20 mouse cellular contexts compared by ENCODE assay signal in the genomic region with DNA sequence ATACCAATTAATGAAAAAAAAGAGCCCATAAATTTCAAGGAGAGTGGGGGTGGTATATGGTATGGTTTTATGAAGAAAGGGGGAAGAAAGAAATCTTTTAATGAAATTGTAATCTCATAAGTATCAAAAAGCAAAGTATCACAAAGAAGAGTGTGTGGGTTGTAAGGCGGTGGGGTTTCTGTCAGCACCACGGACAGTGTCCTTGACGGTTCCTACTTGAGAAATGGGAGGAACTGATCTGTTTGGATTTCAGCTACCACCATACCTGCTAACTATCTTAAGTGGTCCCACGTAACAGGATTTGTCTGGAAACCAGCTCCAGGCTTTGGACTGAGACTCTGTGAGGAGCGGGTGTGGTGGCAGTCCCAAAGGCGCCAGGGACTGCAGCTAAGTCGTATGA. TPM values are rescaled to one million over a fixed set of nuclear protein-coding genes. Genes with fewer than 3 reads are reported as not detected.
DNase-seq lines count a peak whose midpoint lies in the region; TF ChIP-seq lines count a peak whose summit lies in the region.
"Had no signal": no experiment of that assay in that cellular context is flagged by ENCODE, and none has a peak within 500 bp of the region (broad histone marks: within the 10 kb centered on the region; RNA-seq: fewer than 3 reads in every experiment).

No protein-coding gene starts in this region.

- no peaks in the 10 kb centered on the region for H3K9me3 ChIP-seq in MEL (replicated peaks; ENCODE audit: insufficient read depth, low read length)
- H3K9me3 ChIP-seq in limb, embryonic 10.5 days (replicated peaks) = no peaks in the 10 kb centered on the region
- H3K9me3 ChIP-seq: limb, embryonic 12.5 days; megakaryocyte, embryonic 14.5 days had no signal

- H3K4me1 ChIP-seq in MEL (ENCODE audit: control insufficient read depth in 1 of 2, insufficient read depth in 2 of 2, low read length in 2 of 2) = no peaks in the 10 kb centered on the region
- H3K4me1 ChIP-seq in limb, embryonic 10.5 days = no peaks in the 10 kb centered on the region
- H3K4me1 ChIP-seq: limb, embryonic 12.5 days; megakaryocyte, embryonic 14.5 days had no signal

- H3K4me3 ChIP-seq in MEL (ENCODE audit: control insufficient read depth in 1 of 2, insufficient read depth in 1 of 2, low read depth in 2 of 2, low read length in 2 of 2) = no peak overlapping the region
- H3K4me3 ChIP-seq in limb, embryonic 10.5 days = no peak overlapping the region
- H3K4me3 ChIP-seq: limb, embryonic 12.5 days; megakaryocyte, embryonic 14.5 days had no signal

- H3K27ac ChIP-seq in MEL (ENCODE audit: control insufficient read depth, low read depth, low read length) = no peak overlapping the region
- no peak overlapping the region for H3K27ac ChIP-seq in limb, embryonic 10.5 days
- H3K27ac ChIP-seq: limb, embryonic 12.5 days had no signal

- no peaks in the 10 kb centered on the region for H3K36me3 ChIP-seq in MEL (ENCODE audit: control insufficient read depth in 1 of 2, insufficient read depth in 2 of 2, low read length in 2 of 2)
- no peaks in the 10 kb centered on the region for H3K36me3 ChIP-seq in limb, embryonic 10.5 days
- H3K36me3 ChIP-seq: limb, embryonic 12.5 days had no signal

- no peak overlapping the region for H3K9ac ChIP-seq in MEL (ENCODE audit: control insufficient read depth, low read depth, low read length, poor library complexity, severe bottlenecking)
- H3K9ac ChIP-seq: limb, embryonic 12.5 days had no signal

- no peak for TF ChIP-seq POLR2A in MEL (IDR thresholded peaks at IDR 0.05; ENCODE audit: control insufficient read depth in 1 of 2, insufficient read depth in 1 of 2, low read depth in 1 of 2, low read length in 2 of 2, poor library complexity in 1 of 2)

- no peak for TF ChIP-seq CTCF in MEL (IDR thresholded peaks at IDR 0.05 in 2 of 3, conservative IDR thresholded peaks at IDR 0.05 in 1 of 3; ENCODE audit: control insufficient read depth in 1 of 3, insufficient read depth in 1 of 3, low read depth in 2 of 3, low read length in 3 of 3, poor library complexity in 1 of 3, severe bottlenecking in 1 of 3)

- no peaks in the 10 kb centered on the region for H3K79me2 ChIP-seq in MEL (ENCODE audit: control insufficient read depth, insufficient read depth, low read length, poor library complexity)

- no peak for TF ChIP-seq EP300 in MEL (IDR thresholded peaks at IDR 0.05; ENCODE audit: low read depth in 1 of 2, low read length in 2 of 2)

- TF ChIP-seq RAD21 in MEL (IDR thresholded peaks at IDR 0.05; ENCODE audit: low read depth, low read length) = no peak

- 48% methylated on average over 7 of the region's 7 CpGs for WGBS in limb, embryonic 10.5 days

- peak; percentile 66 to 69 for DNase-seq in kidney, postnatal 4 days
- DNase-seq in kidney, adult 18-20 months = no peak
- peak; percentile 27 for DNase-seq in MEL (ENCODE audit: low read depth, low spot score)
- DNase-seq in c-Kit-positive CD71-negative TER-119-negative erythroid progenitor cells, embryonic 14.5 days (ENCODE audit: low read depth) = peak; percentile 1
- DNase-seq in limb, embryonic 10.5 days (ENCODE audit: low spot score) = peak; percentile 55
- no peak for DNase-seq in left cerebral cortex, postnatal 36 days (ENCODE audit: low spot score in 2 of 2)
- no peak for DNase-seq in layer of hippocampus, adult 18-20 months (ENCODE audit: low spot score in 2 of 2)
- DNase-seq: cerebellum, adult 11-12 months; heart, adult 18-20 months; kidney, postnatal 14 days; layer of hippocampus, postnatal 36 days; lung, adult 2 months; thymus, postnatal 14 days had no signal

- intact Hi-C loops in left cerebral cortex, postnatal 36 days (cut with DNase I) = no loop called here

- no peaks in the 10 kb centered on the region for H3K27me3 ChIP-seq in MEL (ENCODE audit: control insufficient read depth in 1 of 2, insufficient read depth in 2 of 2, low read length in 2 of 2)
- no peaks in the 10 kb centered on the region for H3K27me3 ChIP-seq in limb, embryonic 10.5 days (ENCODE audit: low read depth, poor library complexity, severe bottlenecking)
- H3K27me3 ChIP-seq: megakaryocyte, embryonic 14.5 days had no signal

TF ChIP-seq in MEL, 35 proteins besides CTCF, POLR2A, EP300 and RAD21:
- TF ChIP-seq CHD1 (IDR thresholded peaks at IDR 0.05; ENCODE audit: low read depth, low read length) (no peak), SIN3A (IDR thresholded peaks at IDR 0.05; ENCODE audit: low read length) (no peak), MAZ (IDR thresholded peaks at IDR 0.05; ENCODE audit: low read depth, low read length) (no peak), GATA1 (IDR thresholded peaks at IDR 0.05; ENCODE audit: low read depth, low read length) (no peak), GABPA (IDR thresholded peaks at IDR 0.05; ENCODE audit: low read depth, low read length) (no peak), USF2 (IDR thresholded peaks at IDR 0.05; ENCODE audit: borderline replicate concordance in 1 of 2, insufficient read depth in 1 of 2, low read depth in 1 of 2, low read length in 2 of 2) (no peak), POLR2AphosphoS2 (IDR thresholded peaks at IDR 0.05; ENCODE audit: low read length) (no peak), KAT2A (conservative IDR thresholded peaks at IDR 0.05; ENCODE audit: low read depth, low read length) (no peak)

RNA-seq across cellular contexts. Expression of gene Gpr26, which starts 48.9 kb away (rescaled TPM):
- not detected in 2 replicates for total RNA-seq in MEL (2012; rRNA removed)
- polyA plus RNA-seq in MEL (2012; ENCODE audit: insufficient read depth in 1 of 2, insufficient read length in 2 of 2, low read depth in 1 of 2, low replicate concordance in 2 of 2, missing spikeins in 1 of 2) = not detected
- not detected in 2 replicates for polyA plus RNA-seq in limb, embryonic 10.5 days (2016; fragmentation: Nextera tagmentation; extraction: Ambion mirVana)
- 100 to 1,000 TPM; 125 to 129 TPM for total RNA-seq in left cerebral cortex, postnatal 36 days (2021)
- 10 to 100 TPM; 49.8 to 53.2 TPM for total RNA-seq in layer of hippocampus, adult 18-20 months (2021)
- total RNA-seq: CH12.LX; common myeloid progenitor, adult 5-6 weeks; heart, adult 18-20 months; monocyte, adult 5-6 weeks had no signal
- polyA plus RNA-seq: heart, postnatal 0 days; limb, embryonic 12.5 days; lung, adult 2 months; stomach, embryonic 14.5 days had no signal

Comparison
In these comparisons a context has a peak if more than half of its experiments do, and no peak if none do; other contexts are left out.
1. DNase-seq: peak in kidney, postnatal 4 days (2 of 2), MEL (single experiment), c-Kit-positive CD71-negative TER-119-negative erythroid progenitor cells, embryonic 14.5 days (single experiment) and limb, embryonic 10.5 days (single experiment); none in kidney, adult 18-20 months (single experiment), left cerebral cortex, postnatal 36 days (0 of 2) and layer of hippocampus, adult 18-20 months (0 of 2).
2. RNA of gene Gpr26, which starts 48.9 kb away (total RNA-seq): 125 to 129 TPM in left cerebral cortex, postnatal 36 days and 49.8 to 53.2 TPM in layer of hippocampus, adult 18-20 months; not detected in MEL; every median in the first group is over 10 times any median in the second.